Mouse (Mus musculus) CH12.LX (cell line): ENCODE measurements around the gene Stat1. TPM values are rescaled to one million over a fixed set of nuclear protein-coding genes. Genes with fewer than 3 reads are reported as not detected.

Source experiments
- DNase-seq: peaks from one replicate; pipeline ENCODE4 v3.0.0-alpha.2; 2013; ENCODE audit errors: extremely low read depth
- H3K27ac ChIP-seq: 2 replicates; pipeline ENCODE4 v1.5.1; 2012; ENCODE audit warnings: low read depth, mild to moderate bottlenecking, control low read depth, moderate library complexity; ENCODE audit not compliant: insufficient read depth
- H3K27me3 ChIP-seq: replicated peaks from 2 replicates; pipeline ENCODE3; 2012; ENCODE audit warnings: inconsistent platforms
- H3K36me3 ChIP-seq, 2 experiments: replicated peaks in 1 of 2; 2 replicates each; pipeline versions ENCODE3 to v1.6.1; 2012; ENCODE audit warnings: inconsistent platforms in 1 of 2, low read length in 1 of 2, mild to moderate bottlenecking in 1 of 2, mixed read lengths in 1 of 2, moderate library complexity in 1 of 2; ENCODE audit not compliant: control insufficient read depth in 1 of 2, insufficient read depth in 1 of 2
- H3K4me1 ChIP-seq, 2 experiments: 2 replicates each; pipeline ENCODE4 v1.6.1; 2012; ENCODE audit warnings: inconsistent platforms in 1 of 2, moderate library complexity in 1 of 2; ENCODE audit not compliant: insufficient read depth in 2 of 2, control insufficient read depth in 1 of 2
- H3K4me2 ChIP-seq: 2 replicates; pipeline ENCODE4 v1.6.1; 2012; ENCODE audit warnings: low read depth, mild to moderate bottlenecking, control low read depth; ENCODE audit not compliant: poor library complexity, insufficient read depth, severe bottlenecking
- H3K4me3 ChIP-seq, 3 experiments: fragments of 150-350 bp in 1 of 3; sonication (generic) in 1 of 3; replicated peaks in 1 of 3; 2 replicates each; pipeline versions ENCODE3 to v1.5.1; 2011 to 2012; ENCODE audit warnings: low read depth in 2 of 3, low read length in 2 of 3, mild to moderate bottlenecking in 2 of 3, moderate library complexity in 2 of 3, control low read depth in 1 of 3, improper control_type of control experiment in 1 of 3, inconsistent platforms in 1 of 3, mixed read lengths in 1 of 3; ENCODE audit not compliant: poor library complexity in 1 of 3
- H3K79me2 ChIP-seq: replicated peaks from 2 replicates; pipeline ENCODE4 v1.6.1; 2012; ENCODE audit warnings: mild to moderate bottlenecking, moderate library complexity; ENCODE audit not compliant: control insufficient read depth, poor library complexity, insufficient read depth, severe bottlenecking; ENCODE audit errors: extremely low read depth
- H3K9ac ChIP-seq: 2 replicates; pipeline ENCODE4 v1.6.1; 2012; ENCODE audit warnings: low read depth, mild to moderate bottlenecking, control low read depth, moderate library complexity; ENCODE audit not compliant: insufficient read depth
- H3K9me3 ChIP-seq: replicated peaks from 2 replicates; pipeline ENCODE3; 2012; ENCODE audit warnings: low read length, inconsistent platforms, mixed read lengths
- BHLHE40 ChIP-seq: IDR thresholded peaks from 2 replicates; pipeline ENCODE4 v1.6.1; 2011; ENCODE audit warnings: mild to moderate bottlenecking, low read depth, low read length, improper control_type of control experiment
- CHD1 ChIP-seq: IDR thresholded peaks from 2 replicates; pipeline ENCODE4 v1.6.1; 2012; ENCODE audit warnings: low read depth, low read length, improper control_type of control experiment, inconsistent platforms
- CHD2 ChIP-seq: IDR thresholded peaks from 2 replicates; pipeline ENCODE4 v1.6.1; 2011; ENCODE audit warnings: low read length, improper control_type of control experiment
- E2F4 ChIP-seq: IDR thresholded peaks from 2 replicates; pipeline ENCODE4 v1.6.1; 2011; ENCODE audit warnings: low read depth, low read length, improper control_type of control experiment; ENCODE audit not compliant: insufficient replicate concordance
- EP300 ChIP-seq: IDR thresholded peaks from 2 replicates; pipeline ENCODE4 v1.6.1; 2011; ENCODE audit warnings: low read length, improper control_type of control experiment
- ETS1 ChIP-seq: conservative IDR thresholded peaks from 2 replicates; pipeline ENCODE4 v1.6.1; 2012; ENCODE audit warnings: low read depth, mild to moderate bottlenecking, inconsistent platforms, low read length, improper control_type of control experiment, moderate library complexity
- GABPA ChIP-seq: IDR thresholded peaks from 2 replicates; pipeline ENCODE4 v1.6.1; 2012; ENCODE audit warnings: low read depth, low read length, improper control_type of control experiment, inconsistent platforms; ENCODE audit not compliant: insufficient replicate concordance
- IRF4 ChIP-seq: IDR thresholded peaks from 2 replicates; pipeline ENCODE4 v1.6.1; 2014; ENCODE audit warnings: low read depth, mild to moderate bottlenecking, inconsistent platforms, low read length, improper control_type of control experiment
- JUN ChIP-seq: IDR thresholded peaks from 2 replicates; pipeline ENCODE4 v1.6.1; 2011; ENCODE audit warnings: low read depth, mild to moderate bottlenecking, low read length, improper control_type of control experiment, moderate library complexity; ENCODE audit not compliant: insufficient read depth
- KAT2A ChIP-seq: IDR thresholded peaks from 2 replicates; pipeline ENCODE4 v1.6.1; 2012; ENCODE audit warnings: low read length, improper control_type of control experiment, inconsistent platforms; ENCODE audit not compliant: insufficient replicate concordance
- MAFK ChIP-seq: IDR thresholded peaks from 2 replicates; pipeline ENCODE4 v1.6.1; 2011; ENCODE audit warnings: low read length, improper control_type of control experiment; ENCODE audit not compliant: insufficient replicate concordance
- MXI1 ChIP-seq: IDR thresholded peaks from 2 replicates; pipeline ENCODE4 v1.6.1; 2011; ENCODE audit warnings: mild to moderate bottlenecking, low read depth, low read length, improper control_type of control experiment
- NRF1 ChIP-seq: IDR thresholded peaks from 2 replicates; pipeline ENCODE4 v1.6.1; 2014; ENCODE audit warnings: low read depth, mild to moderate bottlenecking, inconsistent platforms, low read length, improper control_type of control experiment, moderate library complexity
- PAX5 ChIP-seq: IDR thresholded peaks from 2 replicates; pipeline ENCODE4 v1.6.1; 2012; ENCODE audit warnings: low read length, inconsistent platforms, mixed read lengths
- POLR2A ChIP-seq: IDR thresholded peaks from 2 replicates; pipeline ENCODE4 v1.6.1; 2011; ENCODE audit warnings: low read depth, mild to moderate bottlenecking, improper control_type of control experiment, low read length
- POLR2AphosphoS2 ChIP-seq: IDR thresholded peaks from 2 replicates; pipeline ENCODE4 v1.6.1; 2011; ENCODE audit warnings: low read depth, low read length, improper control_type of control experiment
- RAD21 ChIP-seq: IDR thresholded peaks from 2 replicates; pipeline ENCODE4 v1.6.1; 2011; ENCODE audit warnings: low read depth, mild to moderate bottlenecking, low read length, improper control_type of control experiment, moderate library complexity
- SMC3 ChIP-seq: IDR thresholded peaks from 2 replicates; pipeline ENCODE4 v1.6.1; 2011; ENCODE audit warnings: low read depth, low read length, improper control_type of control experiment
- UBTF ChIP-seq: IDR thresholded peaks from 2 replicates; pipeline ENCODE4 v1.6.1; 2012; ENCODE audit warnings: low read depth, mild to moderate bottlenecking, inconsistent platforms, low read length, improper control_type of control experiment, moderate library complexity
- USF1 ChIP-seq: IDR thresholded peaks from 2 replicates; pipeline ENCODE4 v1.6.1; 2014; ENCODE audit warnings: low read depth, mild to moderate bottlenecking, inconsistent platforms, low read length, improper control_type of control experiment
- USF2 ChIP-seq: conservative IDR thresholded peaks from 2 replicates; pipeline ENCODE4 v1.6.1; 2011; ENCODE audit warnings: low read depth, low read length, improper control_type of control experiment
- ZC3H11A ChIP-seq: IDR thresholded peaks from 2 replicates; pipeline ENCODE4 v1.6.1; 2012; ENCODE audit warnings: low read depth, mild to moderate bottlenecking, inconsistent platforms, low read length, improper control_type of control experiment
- ZKSCAN1 ChIP-seq: IDR thresholded peaks from 2 replicates; pipeline ENCODE4 v1.6.1; 2012; ENCODE audit warnings: low read depth, inconsistent platforms, low read length, improper control_type of control experiment, borderline replicate concordance
- ZNF384 ChIP-seq: IDR thresholded peaks from 2 replicates; pipeline ENCODE4 v1.6.1; 2012; ENCODE audit warnings: low read depth, low read length, improper control_type of control experiment, inconsistent platforms
- dilution Hi-C: fragments of 300-500 bp; cut with MboI; formaldehyde crosslinking; loops from 2 replicates; pipeline ENCODE4 v1.14.3; 2020; ENCODE audit warnings: low sequenced_read_pairs; ENCODE audit not compliant: extremely low pct_unique_long_range_greater_than_20kb, extremely low pct_ligation_motif_present
- in situ Hi-C: fragments of 300-500 bp; cut with MboI; formaldehyde crosslinking; loops from 3 replicates; pipeline ENCODE4 v1.14.3; 2019; ENCODE audit warnings: low sequenced_read_pairs, low pct_ligation_motif_present, low pct_unique_long_range_greater_than_20kb, mixed read lengths
- polyA plus RNA-seq: library from polyadenylated mRNA; unstranded; fragments of >175 nt; gene quantifications from 2 replicates; pipeline ENCODE4 v1.2.1, GENCODE M21; 2012; ENCODE audit warnings: low read depth; ENCODE audit not compliant: insufficient read length
- total RNA-seq, 2 experiments: library from RNA; depleted of rRNA; stranded (reverse); fragments of 300-350 nt in 1 of 2; fragments of >200 nt in 1 of 2; gene quantifications; 2 replicates each; pipeline ENCODE4 v1.2.3; 2012 to 2014

The Stat1 gene
- total and polyA plus RNA-seq, 3 experiments, result 101 to 179 (median 143) TPM

DNA sequence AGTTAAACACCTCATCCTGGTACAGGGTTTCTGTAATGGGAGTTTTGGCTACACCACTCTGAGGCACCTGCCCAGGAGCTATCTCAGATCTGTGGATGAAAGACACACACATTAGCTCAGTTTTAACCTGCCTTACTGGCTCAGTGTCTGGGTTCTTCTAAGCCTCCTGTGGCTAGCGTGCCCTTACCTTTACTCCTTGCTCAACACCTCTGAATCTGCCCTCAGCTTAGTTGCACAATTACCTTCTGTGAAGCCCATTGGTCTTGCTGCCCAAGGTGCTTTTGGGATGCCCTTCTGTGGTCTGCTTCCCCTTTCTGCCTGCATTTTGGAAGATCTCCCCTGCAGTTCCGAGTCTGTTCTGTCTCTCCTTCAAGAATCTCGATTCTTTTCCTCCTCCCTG is 5.6 kb downstream of the Stat1 start:
- Histone ChIP-seq H3K27me3 (no peaks in the 10 kb centered on the region), H3K27ac (no peak overlapping the region), H3K79me2 (peaks cover 35% of the 10 kb centered on the region), H3K9ac (no peak overlapping the region), H3K9me3 (no peaks in the 10 kb centered on the region), H3K36me3 (peaks cover 64 to 70% of the 10 kb centered on the region in 2 experiments), H3K4me1 (peaks cover 16 to 66% of the 10 kb centered on the region in 2 experiments), H3K4me3 (no peak overlapping the region), H3K4me2 (no peak overlapping the region; the same call in 1 of the 2 replicates)
- in situ Hi-C loops (loop anchor here (25.0 kb wide), 1 partner anchor 512 kb away; the partner anchor contains the start of gene Nemp2), dilution Hi-C loops (no loop called here)
- no peak for TF ChIP-seq JUN
- TF ChIP-seq GABPA, result no peak
- TF ChIP-seq E2F4, result no peak
- no peak for TF ChIP-seq CHD1
- TF ChIP-seq UBTF, result no peak
- TF ChIP-seq BHLHE40, result no peak
- no peak for DNase-seq

DNA sequence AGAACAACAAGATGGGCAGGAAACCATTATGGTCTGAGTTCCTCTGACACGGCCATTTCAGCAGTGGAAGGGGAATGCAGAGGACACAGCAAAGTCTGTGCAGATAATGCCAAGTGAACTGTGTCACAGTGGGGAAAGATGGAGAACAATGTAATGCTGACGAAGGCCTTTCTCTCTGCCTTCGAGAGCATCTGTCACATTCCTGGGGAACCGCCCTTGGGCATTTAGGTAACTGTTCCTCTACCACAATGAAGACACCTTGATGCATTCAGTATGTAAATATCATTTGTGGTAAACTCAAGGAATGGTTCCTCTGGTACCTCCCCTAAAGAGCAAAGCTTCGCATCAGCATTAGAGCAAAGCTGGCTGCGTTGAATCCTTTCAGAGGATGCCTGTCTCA is 8.1 kb downstream of the Stat1 start:
- H3K36me3 ChIP-seq, result peaks cover 72 to 80% of the 10 kb centered on the region in 2 experiments
- no peaks in the 10 kb centered on the region for H3K27me3 ChIP-seq
- dilution Hi-C loops, result no loop called here

DNA sequence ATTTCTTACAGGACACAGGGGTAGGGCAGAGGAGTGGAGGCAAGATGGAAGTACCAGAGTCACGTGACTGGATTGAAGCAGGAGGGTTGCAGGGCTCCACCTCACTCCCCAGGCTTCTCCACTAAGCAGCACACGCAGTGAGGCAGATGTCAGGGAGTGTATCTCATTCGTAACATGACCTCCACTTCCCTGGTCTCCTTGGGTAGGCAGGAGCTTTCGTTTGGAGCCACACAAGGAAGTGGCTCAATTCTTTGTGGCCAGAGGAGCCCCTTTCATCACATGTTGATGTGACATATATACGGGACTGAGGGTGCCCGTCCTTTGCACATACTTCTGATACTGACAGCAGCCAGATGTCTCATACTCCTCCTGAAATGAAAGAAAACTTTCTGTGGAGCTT is 10.6 kb downstream of the Stat1 start:
- Histone ChIP-seq H3K4me1 (peaks cover 24 to 71% of the 10 kb centered on the region in 2 experiments), H3K27me3 (no peaks in the 10 kb centered on the region), H3K4me2 (no peak overlapping the region), H3K9me3 (no peaks in the 10 kb centered on the region), H3K9ac (no peak overlapping the region), H3K4me3 (no peak overlapping the region), H3K36me3 (peaks cover 67 to 69% of the 10 kb centered on the region in 2 experiments), H3K79me2 (peaks cover 7% of the 10 kb centered on the region), H3K27ac (peak overlapping the region; percentile 59)
- dilution Hi-C loops (no loop called here), in situ Hi-C loops (no loop called here)
- DNase-seq, result no peak
- TF ChIP-seq EP300 (no peak), USF1 (peak; percentile 11; the same call in 1 of the 2 replicates), SMC3 (no peak)

More for the DNA sequence above, 8.1 kb downstream of the Stat1 start:
- Histone ChIP-seq H3K79me2 (peaks cover 18% of the 10 kb centered on the region), H3K27ac (no peak overlapping the region), H3K4me1 (peaks cover 19 to 71% of the 10 kb centered on the region in 2 experiments), H3K9me3 (no peaks in the 10 kb centered on the region), H3K9ac (no peak overlapping the region), H3K4me2 (no peak overlapping the region), H3K4me3 (no peak overlapping the region)
- DNase-seq, result no peak
- TF ChIP-seq SMC3 (no peak), USF2 (no peak), POLR2A (no peak), RAD21 (no peak), CHD2 (no peak), ZNF384 (no peak), CHD1 (no peak), MAFK (no peak), POLR2AphosphoS2 (no peak), IRF4 (no peak), KAT2A (no peak), MXI1 (no peak), ETS1 (no peak), EP300 (no peak), E2F4 (no peak), NRF1 (no peak), ZC3H11A (no peak), PAX5 (no peak), ZKSCAN1 (no peak)
- in situ Hi-C loops, result no loop called here
